Mouse (Mus musculus): Measurements from ENCODE around the gene Cdh1.

The Cdh1 gene

GRCm38 (mm10) chr8:106624743-106625142 lies 21.6 kb downstream of the Cdh1 start:
- no peak for DNase-seq

DNA sequence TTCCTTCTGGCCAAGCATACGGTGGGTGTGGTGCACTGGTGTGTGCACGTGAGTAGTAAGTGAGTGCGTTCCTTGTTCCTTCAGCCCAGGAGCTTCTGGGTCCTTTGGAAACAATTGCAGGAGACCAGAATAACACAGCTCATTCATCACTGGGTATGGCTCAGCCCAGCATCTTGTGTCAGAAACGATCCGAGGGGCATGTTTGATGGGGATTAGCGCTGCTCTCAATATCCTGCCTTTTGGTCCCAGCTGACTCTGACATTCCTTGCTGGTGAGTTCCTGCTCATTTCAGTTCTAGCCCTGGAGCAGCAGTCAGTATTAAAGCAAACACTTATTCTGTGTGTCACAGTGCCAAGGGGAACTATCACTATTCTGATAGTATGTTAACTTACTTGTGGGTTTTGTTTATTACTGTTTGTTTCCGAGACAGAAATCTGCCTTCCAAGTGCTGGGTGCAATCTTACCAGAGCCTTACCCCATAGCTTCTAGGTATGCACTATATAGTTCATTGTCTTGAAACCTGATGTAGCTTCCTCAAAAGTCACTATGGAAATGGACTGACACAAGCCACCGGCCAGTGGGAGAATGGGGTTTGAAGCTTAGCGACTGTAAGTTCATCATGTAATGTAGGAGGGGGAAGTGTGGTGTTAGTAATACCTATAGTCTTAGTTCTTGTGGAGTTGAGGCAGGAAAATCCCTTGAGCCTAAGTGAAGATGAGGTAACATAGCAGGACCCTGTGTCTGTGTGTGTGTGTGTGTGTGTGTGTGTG lies 23.1 kb downstream of the Cdh1 start:
- no peak for DNase-seq

DNA sequence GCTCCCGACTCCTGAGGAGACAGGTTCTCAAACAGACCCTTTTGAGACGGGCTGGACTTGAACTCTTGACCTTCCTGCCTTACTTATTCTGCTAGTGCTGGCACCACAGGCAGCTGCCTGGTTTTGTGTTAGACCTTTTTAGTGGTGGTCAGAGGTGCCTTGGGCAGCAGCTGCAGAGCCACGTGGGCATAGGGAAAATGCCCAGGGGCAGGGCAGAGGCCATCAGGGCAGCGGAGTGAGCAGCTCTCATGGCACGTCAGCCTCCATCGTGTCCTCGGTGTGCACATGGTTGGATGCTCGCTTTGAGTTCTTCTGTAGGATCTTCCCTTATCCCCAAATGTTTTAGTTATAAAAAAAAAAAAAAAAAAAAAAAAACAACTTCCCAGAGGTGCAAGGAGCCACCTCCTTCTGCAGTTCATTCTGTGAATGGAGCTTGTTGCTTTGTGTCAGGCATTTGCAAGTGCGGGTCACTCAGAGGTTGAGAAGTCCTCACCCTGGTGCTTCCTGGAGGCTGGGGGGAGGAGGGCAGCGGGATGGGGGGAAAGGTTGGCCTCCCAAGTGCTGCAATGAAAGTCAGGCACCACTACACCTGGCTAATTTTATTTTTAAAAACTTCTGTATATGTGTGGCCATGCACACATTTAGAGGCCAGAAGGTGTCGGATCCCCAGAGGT lies 25.3 kb downstream of the Cdh1 start:
- no peak for DNase-seq

DNA sequence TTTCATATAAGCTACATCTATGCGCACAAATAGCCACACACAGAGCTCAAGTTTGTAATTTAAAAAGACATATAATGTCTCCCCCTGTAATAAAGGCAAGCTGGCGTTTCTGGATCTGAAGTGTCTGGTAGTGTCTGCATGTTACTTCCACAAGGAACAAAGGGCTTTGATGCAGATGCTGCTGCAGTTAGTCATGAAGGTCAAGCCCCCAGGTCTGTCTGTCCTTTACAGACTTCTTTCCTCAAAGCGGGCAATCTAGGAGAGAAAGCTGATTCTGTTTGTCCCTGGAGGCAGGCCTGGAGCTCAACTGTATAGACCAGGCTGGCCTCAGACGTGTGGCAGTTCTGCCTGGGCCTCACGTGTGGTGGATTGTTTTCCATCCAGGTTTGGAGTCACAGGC lies 26.3 kb downstream of the Cdh1 start:
- no peak for DNase-seq

- DNase-seq, result no peak
Measured at GRCm38 (mm10) chr8:106631904-106632303, 28.8 kb downstream of the Cdh1 start.

DNA sequence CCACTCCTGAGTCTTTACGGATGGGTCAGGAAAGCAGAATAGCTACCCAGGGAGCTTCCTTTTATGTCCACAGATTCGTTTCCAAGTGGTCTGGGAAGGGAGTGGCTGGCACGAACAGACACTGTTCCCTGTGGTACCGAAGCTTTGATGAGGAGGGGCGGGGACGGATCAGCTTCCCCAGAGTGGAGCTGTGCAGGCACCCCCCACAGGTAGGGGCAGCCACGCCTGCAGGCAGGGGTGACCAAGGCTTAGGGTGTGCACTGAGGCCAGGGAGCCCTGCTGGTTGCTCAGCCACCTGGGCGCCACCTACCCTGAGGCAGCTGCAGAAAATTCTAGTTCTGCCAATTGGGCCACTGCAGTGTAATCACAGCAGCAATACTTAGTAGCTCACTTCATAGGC lies 29.5 kb downstream of the Cdh1 start:
- no peak for DNase-seq

DNA sequence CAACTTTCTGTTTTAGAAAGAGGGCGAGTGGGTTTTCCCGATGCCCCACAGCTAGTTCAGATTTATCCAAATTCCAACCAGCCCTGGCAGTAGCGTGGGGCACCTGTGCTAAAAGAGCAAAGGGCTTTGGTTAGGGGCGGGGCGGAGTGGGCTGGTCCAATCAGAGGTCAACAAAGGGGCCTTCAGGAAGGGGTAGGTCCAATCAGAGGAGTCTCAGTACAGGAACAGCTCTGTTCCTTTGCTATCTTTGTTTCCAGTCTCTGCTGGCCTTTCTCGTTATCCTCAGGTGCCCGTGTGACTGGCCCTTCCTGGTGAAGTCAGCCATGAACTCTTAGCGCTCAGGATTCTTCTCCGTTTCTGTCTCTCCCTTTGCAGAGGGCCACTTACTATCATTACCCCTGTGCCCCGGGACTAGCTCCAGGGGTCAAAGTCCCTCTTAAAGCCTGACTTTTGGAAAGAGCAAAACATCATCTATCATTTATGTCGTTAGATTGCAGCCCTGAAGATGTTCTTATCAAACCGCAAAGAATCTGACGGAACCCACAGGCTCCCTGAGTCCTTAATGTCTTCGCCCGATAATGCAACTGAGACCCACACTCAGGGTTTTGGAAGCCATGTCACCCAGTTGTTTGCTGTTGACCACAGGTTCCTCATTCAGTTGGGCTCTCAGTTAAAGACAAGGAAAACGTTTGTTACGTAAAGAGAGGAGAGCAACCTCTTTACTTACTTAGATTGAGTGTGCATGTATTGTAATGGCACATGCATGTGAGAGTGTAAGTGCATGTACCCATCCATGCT lies 30.4 kb downstream of the Cdh1 start:
- DNase-seq, result no peak

- no peak for DNase-seq
Measured at GRCm38 (mm10) chr8:106635284-106635683, 32.1 kb downstream of the Cdh1 start.

DNA sequence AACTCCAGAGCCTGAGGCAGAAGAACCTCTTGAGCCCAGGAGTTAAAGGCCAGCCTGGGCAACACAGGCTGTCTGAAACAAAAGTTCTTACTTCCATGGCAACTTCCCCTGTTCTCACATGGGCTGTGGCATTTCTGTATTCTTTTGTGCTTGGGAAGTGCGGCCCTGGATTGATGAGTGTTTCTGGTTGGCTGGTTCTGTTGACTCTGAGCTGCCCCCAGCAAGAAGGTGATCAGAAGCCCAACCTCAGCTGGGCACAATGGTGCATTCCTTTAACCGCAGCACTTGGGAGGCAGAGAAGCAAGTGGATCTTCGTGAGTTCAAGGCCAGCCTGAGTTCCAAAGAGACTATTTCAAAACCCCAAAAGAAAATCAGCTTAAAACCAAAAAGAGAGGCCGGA lies 34.3 kb downstream of the Cdh1 start:
- DNase-seq, result no peak

GRCm38 (mm10) chr8:106638768-106639295 lies 35.7 kb downstream of the Cdh1 start:
- no peak for DNase-seq

GRCm38 (mm10) chr8:106640212-106640611 lies 37.1 kb downstream of the Cdh1 start:
- DNase-seq, result no peak

DNA sequence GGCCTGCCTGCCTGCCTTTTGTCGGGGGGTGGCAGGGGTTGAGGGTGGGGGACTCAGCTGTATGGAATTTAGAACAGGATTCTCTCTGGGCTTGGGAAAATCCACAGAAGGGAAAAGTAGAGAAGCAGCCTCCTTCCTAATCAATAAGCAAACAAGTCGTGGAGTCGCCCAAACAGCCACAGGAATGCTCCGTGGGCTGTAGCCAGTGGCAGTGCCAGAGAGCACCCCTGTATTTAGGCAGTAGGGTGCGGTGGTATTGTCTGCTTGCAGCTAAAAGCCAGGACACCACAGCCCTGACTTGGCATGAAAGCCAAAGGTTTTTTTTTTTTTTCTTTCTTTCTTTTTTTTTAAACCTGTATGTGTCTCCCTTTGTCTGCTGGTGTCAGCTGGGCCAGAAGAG lies 37.8 kb downstream of the Cdh1 start:
- no peak for DNase-seq

DNA sequence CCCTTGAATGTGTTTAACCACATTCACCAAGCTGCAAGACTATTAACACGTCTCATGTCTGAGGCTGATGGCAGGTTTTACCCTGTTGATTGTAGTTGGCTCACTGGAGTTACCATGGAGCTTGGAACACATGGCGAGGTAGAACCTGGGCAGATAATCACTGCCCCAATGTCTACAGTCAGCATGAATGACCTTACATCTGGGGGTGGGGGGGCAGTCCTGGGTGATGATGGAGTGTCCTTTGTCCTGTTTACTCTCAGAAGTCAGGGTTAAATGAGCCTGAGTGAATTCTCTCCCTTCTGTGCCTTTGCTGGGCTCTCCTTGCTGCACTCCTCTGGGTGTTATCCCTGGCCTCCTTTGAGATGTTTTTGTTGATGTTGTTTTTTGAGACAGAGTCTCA lies 39.0 kb downstream of the Cdh1 start:
- no peak for DNase-seq

- DNase-seq, result no peak
Measured at GRCm38 (mm10) chr8:106643100-106643499, 39.9 kb downstream of the Cdh1 start.

DNA sequence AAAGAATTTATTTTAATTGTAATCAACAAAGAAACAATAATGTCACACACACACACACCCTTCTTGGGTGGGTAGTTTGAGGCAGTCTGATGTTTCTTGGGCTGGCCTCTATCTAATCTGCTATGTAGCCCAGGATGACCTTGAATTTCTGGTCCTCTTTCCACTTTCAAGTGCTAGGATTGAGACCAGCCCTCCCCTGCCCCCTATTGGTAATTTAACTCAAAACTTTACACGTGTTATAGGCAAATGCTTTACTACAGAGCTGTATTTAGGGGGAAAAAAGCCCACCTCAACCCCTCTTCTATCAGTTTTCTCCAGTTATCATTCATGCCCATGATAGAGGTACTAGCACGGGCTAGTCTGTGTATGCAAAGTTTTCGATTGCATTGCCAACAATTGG lies 41.8 kb downstream of the Cdh1 start:
- DNase-seq, result no peak

- no peak for DNase-seq
Measured at GRCm38 (mm10) chr8:106646153-106646552, 43.0 kb downstream of the Cdh1 start.

- no peak for DNase-seq
Measured at GRCm38 (mm10) chr8:106646731-106647130, 43.6 kb downstream of the Cdh1 start.

GRCm38 (mm10) chr8:106647387-106647786 lies 44.2 kb downstream of the Cdh1 start:
- DNase-seq, result peak; percentile 68

DNA sequence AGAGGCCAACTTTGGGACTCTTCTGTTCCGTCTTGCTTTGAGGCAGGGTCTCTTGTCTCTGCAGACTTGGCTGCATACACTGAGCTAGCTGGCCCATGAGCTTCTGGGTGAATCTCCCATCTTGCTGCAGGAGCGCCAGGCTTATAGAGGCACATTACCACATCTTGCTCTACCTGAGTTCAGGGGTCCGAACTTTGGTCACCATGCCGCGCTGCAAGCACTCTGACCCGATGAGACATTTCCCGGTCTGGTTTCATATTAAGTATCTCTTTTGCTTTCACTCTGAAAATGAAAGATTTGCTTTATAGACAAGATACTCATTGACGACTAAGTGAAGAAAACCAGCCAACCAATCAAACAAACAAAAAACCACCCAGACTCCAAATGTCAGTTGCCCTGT lies 45.3 kb downstream of the Cdh1 start:
- DNase-seq, result no peak

DNA sequence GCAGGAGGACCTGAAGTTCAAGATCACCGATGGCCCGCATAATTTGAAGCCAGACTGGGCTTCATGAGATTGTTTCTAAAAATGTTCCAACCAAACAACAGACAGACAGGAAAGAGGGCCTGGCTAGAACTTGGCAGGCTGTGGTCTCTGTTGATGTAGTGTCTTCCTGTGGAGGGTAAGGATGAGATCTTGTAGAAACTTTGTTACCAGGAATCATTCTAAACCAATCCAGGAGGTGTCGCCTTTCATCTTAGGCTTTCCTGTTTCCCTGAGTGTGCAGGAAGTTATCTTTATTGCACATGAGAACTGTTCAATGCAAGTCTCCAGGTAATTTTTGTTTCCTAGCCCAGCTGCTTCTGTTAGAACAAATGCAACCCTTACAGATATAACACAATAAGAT lies 48.8 kb downstream of the Cdh1 start:
- DNase-seq, result no peak

DNA sequence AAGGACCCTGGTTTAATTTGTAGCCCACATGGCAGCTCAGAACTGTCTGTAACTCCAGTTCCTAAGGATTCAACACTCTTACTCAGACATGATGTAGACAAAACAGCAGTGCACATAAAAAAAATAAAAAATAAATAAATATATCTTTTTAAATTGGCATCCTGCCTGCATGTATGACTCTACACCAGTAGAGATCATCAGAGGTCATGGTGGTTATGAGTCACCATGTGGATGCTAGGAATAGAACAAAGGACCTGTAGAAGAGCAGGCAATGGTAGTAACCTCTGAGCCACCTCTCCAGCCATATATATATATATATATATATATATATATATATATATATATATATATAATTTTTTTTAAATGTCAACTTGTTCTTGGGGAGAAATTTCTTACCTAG lies 52.9 kb downstream of the Cdh1 start:
- no peak for DNase-seq

DNA sequence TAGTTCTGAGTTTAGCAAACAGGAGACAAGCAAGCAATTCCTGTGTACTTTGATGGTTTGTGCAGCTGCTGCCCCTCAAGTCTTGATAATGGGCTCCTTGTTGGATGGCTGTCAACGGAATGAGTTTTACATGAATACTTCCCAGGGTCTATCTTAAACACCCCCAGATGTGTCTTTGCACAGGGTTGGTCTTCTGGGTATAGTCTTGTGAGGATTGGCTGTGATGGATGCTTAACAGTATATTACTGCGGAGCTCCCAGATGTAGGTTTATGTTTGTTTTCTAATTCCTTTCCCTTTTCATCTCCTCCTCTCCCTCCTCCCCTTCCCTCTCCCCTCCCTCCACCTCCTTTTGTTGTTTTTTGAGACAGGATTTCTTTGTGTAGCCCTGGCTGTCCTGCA lies 69.6 kb downstream of the Cdh1 start:
- no peak for DNase-seq

DNA sequence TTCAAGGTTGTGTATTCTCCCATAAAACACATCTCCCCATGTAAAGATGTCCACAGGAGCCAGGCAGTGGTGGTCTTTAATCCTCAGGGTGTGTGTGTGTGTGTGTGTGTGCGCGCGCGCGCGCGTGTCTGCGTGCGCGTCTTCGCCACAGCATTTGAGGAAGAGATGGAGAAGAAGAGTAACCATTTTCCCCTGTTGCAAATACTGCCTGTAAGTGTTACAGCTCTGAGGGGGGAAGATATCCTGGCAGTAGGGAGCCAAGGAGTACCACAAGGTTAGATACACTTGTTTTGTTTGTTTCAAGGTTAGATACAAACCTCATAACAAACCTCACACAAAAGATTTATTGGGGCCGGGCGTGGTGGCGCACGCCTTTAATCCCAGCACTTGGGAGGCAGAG lies 71.2 kb downstream of the Cdh1 start:
- DNase-seq, result no peak

DNA sequence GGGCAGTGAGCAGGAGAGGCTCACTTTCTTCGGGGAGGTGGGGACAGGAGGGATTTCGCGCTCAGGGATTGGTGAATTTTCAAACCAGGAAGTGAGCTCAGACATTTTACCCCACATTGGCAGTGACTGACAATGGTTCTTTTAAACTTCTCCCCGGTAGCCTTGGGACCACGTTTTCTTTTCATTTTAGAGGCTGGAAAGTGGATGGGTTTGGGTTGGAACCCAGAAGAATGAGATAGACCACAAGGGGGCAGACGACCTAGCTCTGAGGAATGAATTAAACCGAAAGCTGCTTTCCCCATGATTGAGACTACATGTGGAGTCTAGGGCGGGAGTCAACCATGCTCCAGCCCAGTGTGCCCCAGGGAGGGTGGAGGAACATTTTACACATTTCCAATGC lies 71.7 kb downstream of the Cdh1 start:
- no peak for DNase-seq

All from cerebellum, adult 8-10 months (tissue).